Mouse (Mus musculus): ENCODE results near the gene Defb23.

- TF ChIP-seq EP300 (IDR thresholded peaks at IDR 0.05; ENCODE audit: insufficient read depth, low read depth, low read length) = no peak
- no peak for TF ChIP-seq POLR2A (IDR thresholded peaks at IDR 0.05; ENCODE audit: insufficient read depth, low read depth, low read length)
- TF ChIP-seq CTCF (IDR thresholded peaks at IDR 0.05) = peak; percentile 35
Observed at GRCm38 (mm10) chr2:152487024-152487423, 22.6 kb upstream of the Defb23 start.
